Mouse (Mus musculus): ENCODE measurements at regions not wholly inside any gene's neighbourhood (a gene's known extent, or its start where the extent isn't known, plus 50 kb on each side); places are given as distances from the start of the nearest gene placed in this dataset.

DNA sequence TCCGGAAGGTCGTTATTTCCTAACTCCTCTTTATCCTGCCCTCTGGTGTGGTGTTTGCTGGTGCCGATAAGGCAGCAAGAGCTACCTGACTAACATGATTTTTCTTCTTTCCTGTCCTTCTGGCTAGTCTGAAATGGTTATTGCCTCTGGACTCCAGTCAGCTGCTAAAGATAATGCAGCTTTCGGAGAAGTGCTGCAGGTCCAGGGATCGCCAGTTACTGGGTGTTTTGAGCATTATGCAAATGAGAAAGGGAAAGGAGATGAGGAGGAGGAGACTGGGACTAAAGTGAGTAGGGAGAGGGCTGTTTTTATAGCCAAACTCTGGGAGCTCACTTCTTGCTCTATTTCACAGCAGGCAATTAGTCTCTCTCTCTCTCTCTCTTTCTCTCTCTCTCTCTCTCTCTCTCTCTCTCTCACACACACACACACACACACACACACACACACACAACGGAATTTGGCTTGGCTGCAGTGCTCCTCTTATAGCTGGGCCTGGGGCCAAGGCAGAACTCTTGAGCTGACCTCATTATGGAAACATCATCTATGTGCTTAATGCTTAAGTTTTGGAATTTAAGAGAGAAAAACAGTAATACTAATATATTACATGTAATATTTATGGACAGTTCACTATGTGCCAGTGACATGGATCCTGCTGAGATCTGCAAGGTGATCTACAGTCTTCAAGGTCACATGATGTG, 637.7 kb upstream of the Nrp1 start:
- TF ChIP-seq POLR2A (IDR thresholded peaks at IDR 0.05; ENCODE audit: low read depth, low read length) (no peak), CTCF (IDR thresholded peaks at IDR 0.05; ENCODE audit: extremely low read depth, insufficient read depth, insufficient read length, insufficient replicate concordance) (no peak)
